8 mouse cellular contexts compared by ENCODE assay signal in the genomic region with DNA sequence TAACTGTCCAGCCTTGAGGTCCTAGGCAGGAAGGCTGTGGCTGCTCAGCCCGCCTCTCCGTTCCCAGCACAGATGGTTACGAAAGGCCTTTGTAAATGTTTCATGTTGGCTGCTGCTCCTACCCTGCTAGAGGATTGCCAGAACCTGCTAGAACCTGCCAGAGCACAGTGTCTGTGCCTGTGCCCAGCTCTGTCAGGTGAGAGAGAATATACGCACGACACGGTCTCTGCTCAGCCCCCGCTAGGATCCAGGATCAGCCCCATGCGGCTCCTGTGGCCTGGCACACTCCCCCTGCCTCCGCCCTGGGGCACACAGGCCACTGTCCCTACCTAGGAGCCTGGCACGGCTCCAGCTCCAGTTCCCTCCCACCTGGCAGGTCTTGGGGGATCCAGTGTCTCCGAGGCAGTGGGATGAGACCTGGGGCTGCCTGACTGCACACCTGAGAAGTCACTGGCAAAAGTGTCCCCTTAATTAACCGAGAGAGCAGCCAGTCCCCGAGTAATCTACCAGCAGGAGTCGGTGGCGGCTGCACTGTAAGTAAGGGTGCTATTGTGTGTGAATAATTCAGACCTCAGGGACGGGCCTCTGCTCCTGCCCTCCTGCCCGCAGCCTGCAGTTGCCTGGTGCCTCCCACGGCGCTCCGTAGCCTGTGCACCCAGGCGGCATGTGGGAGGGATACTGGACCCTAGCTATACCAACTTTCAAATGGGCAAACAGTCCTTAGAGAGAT.
A peak's percentile ranks its signal among the peaks of the same experiment; 100 is the strongest.
DNase-seq lines count a peak whose midpoint lies in the region; ATAC-seq and TF ChIP-seq lines count a peak whose summit lies in the region.

No protein-coding gene starts in this region.

- WGBS in lung, embryonic 14.5 days, result 74% methylated on average over 21 of the region's 21 CpGs
- 45% methylated on average over 21 of the region's 21 CpGs for WGBS in forebrain, embryonic 11.5 days
- 72% methylated on average over 21 of the region's 21 CpGs for WGBS in stomach, embryonic 15.5 days

- H3K4me1 ChIP-seq in lung, embryonic 14.5 days (ENCODE audit: insufficient read depth), result peaks cover 18% of the 10 kb centered on the region
- H3K4me1 ChIP-seq in forebrain, embryonic 11.5 days (replicated peaks; ENCODE audit: control insufficient read depth, insufficient read depth, low read length), result peaks cover 37% of the 10 kb centered on the region
- peaks cover 53% of the 10 kb centered on the region for H3K4me1 ChIP-seq in stomach, embryonic 15.5 days

- H3K4me2 ChIP-seq in lung, embryonic 14.5 days, result no peak overlapping the region
- no peak overlapping the region for H3K4me2 ChIP-seq in forebrain, embryonic 11.5 days (ENCODE audit: low read depth, low read length, severe bottlenecking)
- no peak overlapping the region for H3K4me2 ChIP-seq in stomach, embryonic 15.5 days

- no peak for TF ChIP-seq CTCF in lung, embryonic 14.5 days (IDR thresholded peaks at IDR 0.05; ENCODE audit: low read depth)

- H3K27ac ChIP-seq in lung, embryonic 14.5 days (ENCODE audit: low read depth), result 0 out of 2 replicates have a peak overlapping the region, but pooled peaks have one; percentile 18
- no peak overlapping the region for H3K27ac ChIP-seq in forebrain, embryonic 11.5 days (ENCODE audit: low read depth, low read length)
- peak overlapping the region; percentile 26 for H3K27ac ChIP-seq in stomach, embryonic 15.5 days

- H3K9me3 ChIP-seq in lung, embryonic 14.5 days (ENCODE audit: low read depth, low read length), result peaks cover 6% of the 10 kb centered on the region; the same call in 1 of the 2 replicates
- peaks cover 4% of the 10 kb centered on the region; the same call in 1 of the 2 replicates for H3K9me3 ChIP-seq in forebrain, embryonic 11.5 days (ENCODE audit: control insufficient read depth, low read length)
- no peaks in the 10 kb centered on the region for H3K9me3 ChIP-seq in stomach, embryonic 15.5 days

- no peaks in the 10 kb centered on the region for H3K27me3 ChIP-seq in lung, embryonic 14.5 days (ENCODE audit: insufficient read depth, low read length)
- H3K27me3 ChIP-seq in forebrain, embryonic 11.5 days (ENCODE audit: control insufficient read depth, insufficient read depth, low read length), result peaks cover 2% of the 10 kb centered on the region; the same call in 1 of the 2 replicates
- H3K27me3 ChIP-seq in stomach, embryonic 15.5 days (replicated peaks), result no peaks in the 10 kb centered on the region

- H3K4me3 ChIP-seq in lung, embryonic 14.5 days (ENCODE audit: low read depth, low read length), result no peak overlapping the region
- H3K4me3 ChIP-seq in forebrain, embryonic 11.5 days (ENCODE audit: low read depth, low read length), result no peak overlapping the region
- H3K4me3 ChIP-seq in stomach, embryonic 15.5 days (replicated peaks), result no peak overlapping the region

- no peak overlapping the region for H3K9ac ChIP-seq in lung, embryonic 14.5 days
- peak overlapping the region; percentile 16; the same call in 1 of the 2 replicates for H3K9ac ChIP-seq in forebrain, embryonic 11.5 days (ENCODE audit: low read length)
- no peak overlapping the region for H3K9ac ChIP-seq in stomach, embryonic 15.5 days

- H3K36me3 ChIP-seq in lung, embryonic 14.5 days (ENCODE audit: insufficient read depth), result no peaks in the 10 kb centered on the region
- no peaks in the 10 kb centered on the region for H3K36me3 ChIP-seq in forebrain, embryonic 11.5 days (ENCODE audit: control insufficient read depth, insufficient read depth, low read length)
- H3K36me3 ChIP-seq in stomach, embryonic 15.5 days, result no peaks in the 10 kb centered on the region

- peak; percentile 67 for DNase-seq in adrenal gland, postnatal 10 days
- no peak for DNase-seq in adrenal gland, adult (ENCODE audit: inconsistent age in 2 of 2, low spot score in 1 of 2)
- no peak for DNase-seq in lung, embryonic 14.5 days
- DNase-seq in lung, postnatal 10 days, result no peak
- no peak for DNase-seq in forebrain, embryonic 11.5 days (ENCODE audit: low spot score)
- DNase-seq in kidney, postnatal 14 days, result peak; percentile 59
- DNase-seq in embryo, embryonic 10 days (ENCODE audit: low spot score), result no peak

- ATAC-seq in lung, embryonic 14.5 days (ENCODE audit: insufficient read depth), result no peak
- ATAC-seq in forebrain, embryonic 11.5 days (replicated peaks; ENCODE audit: low FRiP score), result no peak
- ATAC-seq in stomach, embryonic 15.5 days (ENCODE audit: insufficient read depth, low FRiP score, low read depth), result peak; percentile 19; the same call in 1 of the 2 replicates

Comparison
In these comparisons a context has a peak if more than half of its experiments do, and no peak if none do; other contexts are left out.
1. DNase-seq: peak in adrenal gland, postnatal 10 days (single experiment) and kidney, postnatal 14 days (single experiment); none in adrenal gland, adult (0 of 2), lung, embryonic 14.5 days (single experiment), lung, postnatal 10 days (single experiment), forebrain, embryonic 11.5 days (single experiment) and embryo, embryonic 10 days (single experiment).